Mouse (Mus musculus) cortical plate, adult 2 months (tissue): ENCODE measurements around the gene Snx29. TPM values are rescaled to one million over a fixed set of nuclear protein-coding genes. Genes with fewer than 3 reads are reported as not detected.
A peak's percentile ranks its signal among the peaks of the same experiment; 100 is the strongest.

Experiments
- H3K27ac ChIP-seq: fragments of 200-500 bp; 2 replicates; pipeline ENCODE4 v1.5.1; 2012; ENCODE audit warnings: low read length, control low read depth, inconsistent platforms; ENCODE audit not compliant: insufficient read depth
- H3K4me1 ChIP-seq: fragments of 200-500 bp; 2 replicates; pipeline ENCODE4 v1.6.1; 2011; ENCODE audit warnings: low read length; ENCODE audit not compliant: control insufficient read depth, insufficient read depth
- H3K4me3 ChIP-seq: fragments of 200-500 bp; 2 replicates; pipeline ENCODE4 v1.5.1; 2011; ENCODE audit warnings: mild to moderate bottlenecking, low read length, control low read depth; ENCODE audit not compliant: insufficient read depth
- CTCF ChIP-seq: fragments of 200-500 bp; IDR thresholded peaks from 2 replicates; pipeline ENCODE4 v1.5.1; 2011; ENCODE audit warnings: mild to moderate bottlenecking, control low read depth, low read length; ENCODE audit not compliant: insufficient read depth; ENCODE audit errors: extremely low read depth
- POLR2A ChIP-seq: fragments of 200-500 bp; IDR thresholded peaks from 2 replicates; pipeline ENCODE4 v1.6.1; 2011; ENCODE audit warnings: mild to moderate bottlenecking, low read length, control low read depth; ENCODE audit not compliant: insufficient read depth; ENCODE audit errors: extremely low read depth
- polyA plus RNA-seq: library from polyadenylated mRNA; depleted of rRNA; stranded (reverse); fragments of >200 nt; gene quantifications from 2 replicates; pipeline ENCODE4 v1.2.3, GENCODE M21; 2012

The Snx29 gene
- polyA plus RNA-seq, 1 experiment = 7.2 TPM

GRCm38 (mm10) chr16:11400936-11401335, 78.2 kb downstream of the Snx29 start:
- H3K4me3 ChIP-seq = no peak overlapping the region
- no peak overlapping the region for H3K27ac ChIP-seq
- TF ChIP-seq CTCF (no peak), POLR2A (no peak)
- H3K4me1 ChIP-seq = no peaks in the 10 kb centered on the region

- no peak for TF ChIP-seq POLR2A
- no peak for TF ChIP-seq CTCF
- H3K4me3 ChIP-seq = no peak overlapping the region
- no peaks in the 10 kb centered on the region for H3K4me1 ChIP-seq
- H3K27ac ChIP-seq = no peak overlapping the region
These were observed 82.5 kb downstream of the Snx29 start for GRCm38 (mm10) chr16:11405193-11405592.

DNA sequence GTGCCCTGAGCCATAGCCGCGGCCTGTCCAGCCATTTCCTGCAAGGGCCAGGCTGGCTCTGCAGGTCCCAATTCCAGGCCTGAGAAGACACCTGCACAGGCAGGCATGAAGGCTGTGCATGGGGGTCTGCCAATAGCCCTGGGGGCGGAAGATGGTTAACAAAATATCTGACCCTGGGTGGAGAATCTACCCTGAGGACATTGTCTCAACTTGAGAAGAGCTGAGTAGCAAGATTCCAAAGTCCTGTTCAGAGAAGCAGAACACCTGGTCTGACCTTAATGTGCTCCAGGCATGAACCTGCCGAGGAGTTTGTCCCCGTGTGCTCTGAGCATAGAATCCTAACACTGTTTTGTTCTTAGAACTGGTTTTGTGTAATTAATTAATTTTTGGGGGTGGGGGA, 83.5 kb downstream of the Snx29 start:
- H3K4me1 ChIP-seq = no peaks in the 10 kb centered on the region
- H3K4me3 ChIP-seq = no peak overlapping the region
- TF ChIP-seq POLR2A = no peak
- no peak for TF ChIP-seq CTCF
- H3K27ac ChIP-seq = no peak overlapping the region

GRCm38 (mm10) chr16:11406622-11407021, 83.9 kb downstream of the Snx29 start:
- no peak overlapping the region for H3K27ac ChIP-seq
- no peak for TF ChIP-seq POLR2A
- no peak for TF ChIP-seq CTCF
- no peak overlapping the region for H3K4me3 ChIP-seq
- H3K4me1 ChIP-seq = no peaks in the 10 kb centered on the region

DNA sequence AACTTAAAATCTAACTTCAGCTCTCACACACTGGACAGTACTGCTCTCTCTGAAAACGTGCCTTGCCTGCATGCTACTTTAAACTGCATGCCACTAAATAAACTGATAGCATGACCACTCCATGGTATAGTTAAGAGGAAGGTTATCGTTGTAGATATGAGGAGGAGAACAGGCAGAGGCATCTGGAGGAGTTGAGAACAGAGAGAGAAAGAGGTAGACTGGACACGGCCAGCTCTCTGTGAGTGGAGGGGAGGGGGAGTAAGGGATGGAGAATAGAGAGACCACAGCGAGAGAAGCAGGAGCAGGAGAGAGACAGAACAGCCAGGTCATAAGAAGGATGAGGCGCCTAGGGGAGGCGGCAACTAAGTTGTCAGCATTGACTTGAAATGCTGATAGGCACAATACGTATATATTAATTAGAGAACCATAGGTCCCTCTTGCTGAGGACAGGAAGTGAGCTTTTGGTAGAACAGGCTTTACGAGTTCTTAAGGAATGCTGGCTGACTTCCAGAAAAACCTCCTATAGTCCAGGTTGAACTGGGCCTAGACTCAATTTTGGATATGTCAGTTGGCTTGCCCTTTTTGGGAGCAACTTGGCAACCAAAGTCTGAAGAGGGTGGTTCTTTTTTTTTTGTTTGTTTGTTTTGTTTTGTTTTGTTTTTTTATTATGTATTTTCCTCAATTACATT, 85.4 kb downstream of the Snx29 start:
- Histone ChIP-seq H3K27ac (no peak overlapping the region), H3K4me1 (no peaks in the 10 kb centered on the region), H3K4me3 (no peak overlapping the region)
- TF ChIP-seq POLR2A (no peak), CTCF (no peak)

DNA sequence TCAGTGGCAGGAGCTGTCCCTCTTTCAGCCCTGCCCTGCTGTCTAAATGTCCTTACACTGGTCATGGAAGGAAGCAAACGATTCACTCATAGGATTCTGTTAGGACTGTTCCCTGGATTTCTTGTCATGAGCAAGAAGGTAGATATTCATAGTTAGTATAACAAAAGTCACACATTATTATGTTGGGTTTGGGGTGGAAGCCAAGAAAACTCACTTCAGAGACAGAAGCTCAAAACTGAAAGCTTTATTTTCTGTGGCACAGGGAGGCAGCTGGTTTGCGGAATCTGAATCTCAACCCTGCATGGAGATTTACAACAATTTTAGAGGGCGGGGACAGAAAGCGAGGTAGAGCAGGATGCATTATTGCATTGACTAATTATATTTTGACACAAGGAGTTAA, 86.0 kb downstream of the Snx29 start:
- H3K4me3 ChIP-seq = no peak overlapping the region
- no peaks in the 10 kb centered on the region for H3K4me1 ChIP-seq
- no peak for TF ChIP-seq CTCF
- TF ChIP-seq POLR2A = no peak
- no peak overlapping the region for H3K27ac ChIP-seq

DNA sequence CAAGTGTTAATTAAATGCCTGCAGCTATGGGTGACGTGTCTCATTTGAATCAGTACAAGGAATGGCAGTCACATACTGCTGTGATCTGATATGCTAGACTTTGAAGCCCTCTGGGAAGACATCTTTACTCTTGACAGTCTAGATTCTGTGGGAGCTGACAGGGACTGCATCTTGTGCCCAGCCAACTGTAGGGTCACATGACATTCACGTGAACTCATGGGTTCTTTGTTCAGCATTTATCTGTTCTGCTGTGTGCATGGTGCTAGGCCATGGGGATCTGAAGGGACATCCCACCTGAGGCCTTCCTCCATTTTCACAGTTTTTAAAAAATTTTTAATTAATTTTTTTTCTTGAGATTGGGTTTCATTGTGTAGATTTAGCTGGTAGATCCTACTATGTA, 91.9 kb downstream of the Snx29 start:
- Histone ChIP-seq H3K4me1 (no peaks in the 10 kb centered on the region), H3K27ac (no peak overlapping the region), H3K4me3 (no peak overlapping the region)
- TF ChIP-seq CTCF (no peak), POLR2A (no peak)

DNA sequence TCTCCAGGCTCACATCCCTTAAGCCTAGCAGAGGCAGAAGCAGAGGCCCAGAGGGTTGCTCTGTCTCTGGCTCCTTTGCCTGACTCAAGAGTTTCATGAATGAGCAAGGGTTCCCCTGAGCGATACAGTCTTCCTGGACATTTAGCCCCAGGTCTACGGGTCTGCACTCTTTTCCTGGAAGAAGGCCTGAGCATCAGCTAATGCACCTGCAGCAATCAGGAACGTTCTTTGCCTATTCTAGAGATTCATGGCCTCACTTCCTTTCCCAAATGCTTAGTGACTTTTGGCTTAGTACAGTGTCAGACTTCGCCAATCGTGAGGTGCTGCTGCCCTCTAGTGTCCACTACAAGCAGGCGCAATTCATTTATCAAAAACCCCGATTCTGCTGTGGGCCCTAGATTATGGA, 95.5 kb downstream of the Snx29 start:
- H3K27ac ChIP-seq = no peak overlapping the region
- peak; percentile 99 for TF ChIP-seq CTCF
- no peak for TF ChIP-seq POLR2A
- H3K4me1 ChIP-seq = no peaks in the 10 kb centered on the region
- H3K4me3 ChIP-seq = no peak overlapping the region

- Histone ChIP-seq H3K27ac (no peak overlapping the region), H3K4me3 (no peak overlapping the region), H3K4me1 (no peaks in the 10 kb centered on the region)
- no peak for TF ChIP-seq POLR2A
- no peak for TF ChIP-seq CTCF
These were observed 97.8 kb downstream of the Snx29 start for GRCm38 (mm10) chr16:11420311-11421080.

DNA sequence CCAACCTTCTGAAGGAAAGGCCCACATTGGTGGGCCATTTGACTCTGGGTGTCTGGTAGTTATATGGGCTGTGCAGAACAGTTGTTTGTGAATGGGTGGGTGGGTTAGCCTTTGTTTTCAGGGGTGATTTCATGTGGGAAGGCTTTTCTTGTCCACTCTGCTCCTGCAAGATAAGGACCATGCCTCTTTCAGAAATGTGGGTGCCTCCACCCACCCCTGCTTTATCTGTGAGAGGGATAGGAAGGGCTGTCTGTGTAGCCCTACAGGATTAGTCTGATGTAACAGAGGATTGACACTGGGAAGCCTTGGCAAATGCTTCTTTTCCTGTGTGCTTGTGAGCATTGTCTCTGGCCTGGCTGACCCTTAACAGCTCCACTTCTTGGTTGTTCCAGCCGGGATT, 99.5 kb downstream of the Snx29 start:
- Histone ChIP-seq H3K4me3 (no peak overlapping the region), H3K4me1 (no peaks in the 10 kb centered on the region), H3K27ac (no peak overlapping the region)
- TF ChIP-seq POLR2A (no peak), CTCF (no peak)
